In the genomic region with DNA sequence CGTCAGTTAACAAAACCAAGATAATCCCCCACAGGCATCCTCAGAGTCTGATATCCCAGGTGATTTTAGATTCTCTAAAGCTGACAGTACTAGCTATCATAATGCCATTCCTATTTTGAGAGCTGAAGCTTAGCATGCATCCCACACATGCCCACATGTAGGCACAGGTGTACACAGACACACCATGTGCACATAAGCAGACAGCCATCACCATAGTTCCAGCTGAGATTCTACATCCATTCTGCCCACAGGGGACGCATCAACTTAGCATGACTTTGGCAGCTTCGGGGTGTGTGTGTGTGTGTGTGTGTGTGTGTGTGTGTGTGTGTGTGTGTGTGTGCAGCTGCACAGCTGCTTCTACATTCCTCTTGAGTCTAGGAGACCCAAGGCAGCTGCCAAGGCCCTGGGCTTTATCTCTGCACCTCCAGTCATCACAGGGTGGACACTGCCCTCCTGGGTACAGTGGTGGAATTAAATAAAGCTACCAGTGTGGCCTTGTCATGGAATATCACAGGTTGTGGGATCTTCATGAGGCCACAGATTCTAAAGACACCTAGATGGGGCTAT, we compare ENCODE assay signal across 19 mouse cellular contexts. TPM values are rescaled to one million over a fixed set of nuclear protein-coding genes. Genes with fewer than 3 reads are reported as not detected.
DNase-seq lines count a peak whose midpoint lies in the region; ATAC-seq lines count a peak whose summit lies in the region.
"Had no signal": no experiment of that assay in that cellular context is flagged by ENCODE, and none has a peak within 500 bp of the region (broad histone marks: within the 10 kb centered on the region; RNA-seq: fewer than 3 reads in every experiment).

No protein-coding gene starts in this region.

- no peaks in the 10 kb centered on the region for H3K9me3 ChIP-seq in midbrain, embryonic 16.5 days (replicated peaks; ENCODE audit: control insufficient read depth, low read length, poor library complexity, severe bottlenecking)
- H3K9me3 ChIP-seq: heart, embryonic 10.5 days had no signal

- H3K4me2 ChIP-seq in midbrain, embryonic 16.5 days (ENCODE audit: low read length) = no peak overlapping the region

- ATAC-seq in frontal cortex, adult (ENCODE audit: low TSS enrichment) = peak; percentile 39; the same call in 1 of the 2 replicates
- 0 out of 2 replicates have a peak, but pooled peaks have one; percentile 29 for ATAC-seq in midbrain, embryonic 16.5 days
- ATAC-seq: liver, postnatal 0 days had no signal

- H3K9ac ChIP-seq in midbrain, embryonic 16.5 days (ENCODE audit: low read depth, low read length) = no peak overlapping the region
- H3K9ac ChIP-seq: liver, postnatal 0 days had no signal

- H3K4me1 ChIP-seq in midbrain, embryonic 16.5 days (ENCODE audit: control insufficient read depth, insufficient read depth, low read length) = 0 out of 2 replicates have a peak, but pooled peaks cover 2% of the 10 kb centered on the region

- WGBS in midbrain, embryonic 16.5 days = 43% methylated on average over 3 of the region's 3 CpGs

- intact Hi-C loops in left cerebral cortex, postnatal 14 days (cut with DNase I) = no loop called here

- H3K4me3 ChIP-seq in midbrain, embryonic 16.5 days (ENCODE audit: low read depth, low read length) = no peak overlapping the region
- H3K4me3 ChIP-seq: heart, embryonic 10.5 days had no signal

- H3K27ac ChIP-seq in midbrain, embryonic 16.5 days (ENCODE audit: low read length) = no peak overlapping the region

- 0 out of 2 replicates have a peak, but pooled peaks cover 3% of the 10 kb centered on the region for H3K36me3 ChIP-seq in midbrain, embryonic 16.5 days (ENCODE audit: control insufficient read depth, insufficient read depth, low read length)
- H3K36me3 ChIP-seq: heart, embryonic 10.5 days had no signal

- no peaks in the 10 kb centered on the region for H3K27me3 ChIP-seq in midbrain, embryonic 16.5 days (ENCODE audit: control insufficient read depth, insufficient read depth, low read depth, low read length)

- no peak for DNase-seq in frontal cortex, postnatal 14 days (ENCODE audit: low spot score in 2 of 2)
- peak; percentile 30 to 87 for DNase-seq in left cerebral cortex, postnatal 14 days (ENCODE audit: low spot score in 2 of 2)
- DNase-seq in left cerebral cortex, adult 8-10 months (ENCODE audit: low spot score in 2 of 2) = no peak
- DNase-seq in brain, adult 2 months (ENCODE audit: low read depth, low spot score) = peak; percentile 52
- DNase-seq in testis, postnatal 10 days (ENCODE audit: low spot score) = no peak
- DNase-seq in cerebellum, postnatal 14 days = no peak
- DNase-seq: adrenal gland, postnatal 14 days; cerebellum, postnatal 25 days; gastrocnemius, postnatal 36 days; kidney, adult 8-10 months; liver, postnatal 0 days had no signal

RNA-seq across cellular contexts. Expression of gene Col20a1, which starts 2.1 kb away (rescaled TPM):
- total RNA-seq in left cerebral cortex, postnatal 14 days (2021) = 1 to 10 TPM; 1.6 to 2.4 TPM
- total RNA-seq in left cerebral cortex, adult 8-10 months (2022) = 1 to 10 TPM; 1.1 to 3.2 (median 1.2) TPM
- polyA plus RNA-seq in midbrain, embryonic 16.5 days (2015; fragmentation: Nextera tagmentation; extraction: Ambion mirVana) = 0.11 and 0.19 TPM in 2 replicates

RNA-seq across cellular contexts. Expression of gene Arfgap1, which starts 21.4 kb away (rescaled TPM):
- total RNA-seq in left cerebral cortex, postnatal 14 days (2021) = 100 to 1,000 TPM; 136 to 137 TPM
- total RNA-seq in left cerebral cortex, adult 8-10 months (2022) = 100 to 1,000 TPM; 137 to 153 (median 140) TPM
- polyA plus RNA-seq in midbrain, embryonic 16.5 days (2015; fragmentation: Nextera tagmentation; extraction: Ambion mirVana) = 125 and 130 TPM in 2 replicates

RNA-seq across cellular contexts. Expression of gene Nkain4, which starts 33.9 kb away (rescaled TPM):
- total RNA-seq in left cerebral cortex, postnatal 14 days (2021) = 10 to 100 TPM; 35.7 to 45.1 TPM
- 10 to 100 TPM; 43.8 to 48.3 (median 46.8) TPM for total RNA-seq in left cerebral cortex, adult 8-10 months (2022)
- 66.7 and 82.7 TPM in 2 replicates for polyA plus RNA-seq in midbrain, embryonic 16.5 days (2015; fragmentation: Nextera tagmentation; extraction: Ambion mirVana)
- total RNA-seq: gastrocnemius, postnatal 36 days; megakaryocyte, adult 5-6 weeks had no signal

RNA-seq across cellular contexts. Expression of gene Chrna4, which starts 54.9 kb away (rescaled TPM):
- 10 to 100 TPM; 34.3 to 41.3 TPM for total RNA-seq in left cerebral cortex, postnatal 14 days (2021)
- total RNA-seq in left cerebral cortex, adult 8-10 months (2022) = 10 to 100 TPM; 37.9 to 43.7 (median 41.7) TPM
- 46.9 and 48.3 TPM in 2 replicates for polyA plus RNA-seq in midbrain, embryonic 16.5 days (2015; fragmentation: Nextera tagmentation; extraction: Ambion mirVana)
- total RNA-seq: megakaryocyte, adult 5-6 weeks had no signal
- polyA plus RNA-seq: spleen, adult 2 months had no signal

RNA-seq across cellular contexts. Expression of gene Birc7, which starts 59.6 kb away (rescaled TPM):
- total RNA-seq in left cerebral cortex, postnatal 14 days (2021) = not detected
- total RNA-seq in left cerebral cortex, adult 8-10 months (2022) = not detected
- not detected in 2 replicates for polyA plus RNA-seq in midbrain, embryonic 16.5 days (2015; fragmentation: Nextera tagmentation; extraction: Ambion mirVana)
- total RNA-seq: adrenal gland, postnatal 14 days; gastrocnemius, postnatal 36 days; left cerebral cortex, adult 18-20 months; megakaryocyte, adult 5-6 weeks had no signal
- polyA plus RNA-seq: large intestine, adult 2 months; limb, embryonic 14.5 days; liver, postnatal 0 days; spleen, adult 2 months had no signal

Comparison
In these comparisons a context has a peak if more than half of its experiments do, and no peak if none do; other contexts are left out.
1. DNase-seq: peak in left cerebral cortex, postnatal 14 days (2 of 2) and brain, adult 2 months (single experiment); none in frontal cortex, postnatal 14 days (0 of 2), left cerebral cortex, adult 8-10 months (0 of 2), testis, postnatal 10 days (single experiment) and cerebellum, postnatal 14 days (0 of 2).